Mouse (Mus musculus) ES-CJ7 (cell line): ENCODE data around the gene Blcap.
A peak's percentile ranks its signal among the peaks of the same experiment; 100 is the strongest.

Experiments
- DNase-seq: peaks from one replicate; pipeline ENCODE4 v3.0.0; 2011; ENCODE audit warnings: low read depth, low spot score

Gene Blcap

DNA sequence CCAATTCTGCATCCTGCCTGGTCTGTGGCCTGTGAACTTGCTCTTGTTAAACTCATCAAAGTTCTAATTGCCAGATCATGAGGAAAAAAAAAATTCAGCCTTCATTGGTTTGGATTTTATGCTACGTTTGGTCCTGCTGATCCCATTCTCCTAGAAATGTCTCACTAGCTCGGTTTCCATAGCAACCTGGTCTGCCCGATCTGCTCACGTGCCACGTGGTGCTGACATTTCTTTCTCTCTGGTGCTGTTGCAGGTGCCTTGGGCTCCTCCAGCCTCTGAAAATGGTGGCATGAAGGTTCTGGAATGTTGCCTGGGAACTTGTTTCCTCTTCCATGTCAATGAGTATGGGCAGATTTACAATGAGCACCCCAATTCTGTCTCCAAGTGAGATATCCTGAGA is 50.6 kb downstream of the Blcap start:
- DNase-seq, result peak; percentile 14

DNA sequence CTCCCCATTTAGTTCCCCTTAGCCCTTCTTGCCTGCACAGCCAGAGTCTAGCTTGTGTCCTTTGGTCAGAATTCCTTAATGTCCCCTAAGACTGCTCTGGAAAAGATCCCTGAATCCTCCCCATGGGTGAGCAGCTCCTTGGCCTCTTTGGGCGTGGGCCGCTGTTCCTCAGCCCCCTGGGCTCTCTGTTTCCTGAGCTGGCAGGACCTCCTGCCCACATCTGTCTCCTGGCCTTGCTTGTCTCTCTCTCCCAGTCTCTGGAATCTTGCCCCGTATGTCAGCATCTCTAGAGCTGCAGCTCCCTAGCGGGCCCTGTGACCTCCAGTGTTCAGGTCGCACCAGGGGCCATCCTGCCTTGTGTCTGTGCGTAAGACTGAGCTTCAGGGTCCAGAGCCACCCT is 51.6 kb downstream of the Blcap start:
- no peak for DNase-seq

- no peak for DNase-seq
These were observed 52.6 kb downstream of the Blcap start for GRCm38 (mm10) chr2:157518451-157518850.

- DNase-seq, result no peak
These were observed 53.5 kb downstream of the Blcap start for GRCm38 (mm10) chr2:157517526-157517925.

GRCm38 (mm10) chr2:157514353-157514752 is 56.7 kb downstream of the Blcap start:
- no peak for DNase-seq

GRCm38 (mm10) chr2:157513737-157514208 is 57.3 kb downstream of the Blcap start:
- DNase-seq, result no peak

DNA sequence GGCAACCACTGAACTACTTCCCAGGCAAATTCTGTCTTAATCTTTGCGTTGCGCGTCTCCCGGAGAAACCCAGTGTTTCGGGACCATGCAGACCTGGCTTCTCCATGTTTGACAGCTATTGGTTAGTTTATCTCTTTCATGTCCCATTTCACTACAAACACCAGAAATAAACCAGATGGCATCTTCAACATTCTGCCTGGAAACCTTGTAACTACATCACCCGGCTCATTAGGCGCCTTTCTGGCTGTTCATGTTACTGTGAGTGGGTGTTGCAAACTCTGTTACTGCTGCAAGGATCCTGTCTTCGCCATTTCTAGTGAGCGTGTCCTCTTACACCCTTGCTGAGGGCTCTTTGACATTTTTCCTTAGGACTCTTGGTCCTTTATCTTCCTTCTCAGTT is 58.2 kb downstream of the Blcap start:
- DNase-seq, result no peak

DNA sequence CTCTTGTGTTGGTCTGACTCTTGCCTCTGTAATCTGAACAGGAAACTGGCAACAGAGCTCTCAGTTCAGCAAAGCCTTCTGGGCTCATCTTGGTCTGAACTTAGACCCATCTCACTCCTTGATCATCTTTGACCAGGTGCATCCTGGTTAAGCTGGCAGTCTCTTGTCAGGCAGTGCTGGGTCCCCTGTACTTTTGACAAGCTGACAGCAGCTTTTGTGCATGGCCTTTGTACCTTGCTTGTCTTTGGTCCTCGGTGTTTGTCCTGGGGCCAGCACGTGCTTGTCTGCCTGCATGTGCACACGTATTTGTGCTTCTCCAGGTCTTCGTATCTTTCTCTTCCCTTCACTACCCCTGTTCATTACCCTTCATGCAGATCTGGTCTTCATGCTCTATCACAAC is 61.0 kb downstream of the Blcap start:
- DNase-seq, result no peak

- no peak for DNase-seq
These were observed 61.9 kb downstream of the Blcap start for GRCm38 (mm10) chr2:157509182-157509581.

DNA sequence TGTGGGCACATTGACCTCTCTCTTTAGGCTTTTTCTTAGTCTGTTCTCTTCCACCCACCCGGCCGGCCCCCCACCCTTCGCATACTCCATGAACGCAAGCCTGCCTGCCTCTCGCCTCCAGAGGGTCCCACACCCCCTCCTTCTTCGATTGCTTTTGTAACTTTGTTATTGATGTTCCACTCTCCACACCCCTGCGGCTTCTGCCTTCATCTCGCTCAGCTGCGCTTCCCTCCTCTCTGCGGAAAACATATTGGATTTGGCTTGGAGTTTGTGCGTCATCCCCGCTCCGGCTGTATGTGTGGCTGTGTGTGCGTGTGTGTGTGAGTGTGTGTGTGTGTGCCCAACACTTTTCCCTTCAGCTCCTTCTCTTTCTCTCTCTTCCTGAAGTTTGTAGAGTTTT is 64.3 kb downstream of the Blcap start:
- DNase-seq, result no peak
